Mouse (Mus musculus): ENCODE data around the gene Xkr8. TPM values are rescaled to one million over a fixed set of nuclear protein-coding genes. Genes with fewer than 3 reads are reported as not detected.
"Not testable (repeated sequence)": the region's sequence is repeated elsewhere in the genome, so short reads cannot be mapped to it uniquely, and the experiment has no call there.

Xkr8 gene
- total RNA-seq, 2 experiments from 2014 or later: 2.1 to 2.7 TPM

GRCm38 (mm10) chr4:132743992-132744911, 11.9 kb upstream of the Xkr8 start:
- DNase-seq (ENCODE audit: low spot score): no peak
- intact Hi-C loops (cut with DNase I): no loop called here

- no peak for DNase-seq (ENCODE audit: low spot score)
- intact Hi-C loops (cut with DNase I): no loop called here
These were observed 9.1 kb upstream of the Xkr8 start for GRCm38 (mm10) chr4:132741491-132741890.

GRCm38 (mm10) chr4:132737154-132737553, 4.8 kb upstream of the Xkr8 start:
- DNase-seq (ENCODE audit: low spot score); intact Hi-C loops (cut with DNase I): not testable (repeated sequence)

- intact Hi-C loops (cut with DNase I): no loop called here
- DNase-seq (ENCODE audit: low spot score): no peak
These were observed 3.5 kb upstream of the Xkr8 start for GRCm38 (mm10) chr4:132735894-132736293.

- no peak for DNase-seq (ENCODE audit: low spot score)
- intact Hi-C loops (cut with DNase I): no loop called here
These were observed 3.0 kb upstream of the Xkr8 start for GRCm38 (mm10) chr4:132735389-132735788.

- DNase-seq (ENCODE audit: low spot score): no peak
- intact Hi-C loops (cut with DNase I): no loop called here
These were observed 2.4 kb upstream of the Xkr8 start for GRCm38 (mm10) chr4:132734766-132735165.

GRCm38 (mm10) chr4:132733071-132733770, 875 bp upstream of the Xkr8 start:
- intact Hi-C loops (cut with DNase I): no loop called here
- no peak for DNase-seq (ENCODE audit: low spot score)

- intact Hi-C loops (cut with DNase I): no loop called here
- no peak for DNase-seq (ENCODE audit: low spot score)
These were observed 730 bp downstream of the Xkr8 start for GRCm38 (mm10) chr4:132731616-132732015.

- DNase-seq (ENCODE audit: low spot score): no peak
- intact Hi-C loops (cut with DNase I): no loop called here
These were observed 4.1 kb downstream of the Xkr8 start for GRCm38 (mm10) chr4:132728233-132728632.

GRCm38 (mm10) chr4:132718251-132718650, 14.1 kb downstream of the Xkr8 start:
- intact Hi-C loops (cut with DNase I): no loop called here
- no peak for DNase-seq (ENCODE audit: low spot score)

GRCm38 (mm10) chr4:132713181-132713580, 19.2 kb downstream of the Xkr8 start:
- intact Hi-C loops (cut with DNase I): no loop called here
- DNase-seq (ENCODE audit: low spot score): no peak

- intact Hi-C loops (cut with DNase I): no loop called here
These were observed 25.5 kb downstream of the Xkr8 start for GRCm38 (mm10) chr4:132706885-132707284.

GRCm38 (mm10) chr4:132702076-132702475, 30.3 kb downstream of the Xkr8 start:
- intact Hi-C loops (cut with DNase I): no loop called here
- no peak for DNase-seq (ENCODE audit: low spot score)

More at GRCm38 (mm10) chr4:132706885-132707284, 25.5 kb downstream of the Xkr8 start:
- DNase-seq (ENCODE audit: low spot score): no peak

- intact Hi-C loops (cut with DNase I): no loop called here
- no peak for DNase-seq (ENCODE audit: low spot score)
These were observed 39.0 kb downstream of the Xkr8 start for GRCm38 (mm10) chr4:132693366-132693765.

- intact Hi-C loops (cut with DNase I): no loop called here
- no peak for DNase-seq (ENCODE audit: low spot score)
These were observed 42.7 kb downstream of the Xkr8 start for GRCm38 (mm10) chr4:132689634-132690033.

GRCm38 (mm10) chr4:132676771-132677539, 55.4 kb downstream of the Xkr8 start:
- no peak for DNase-seq (ENCODE audit: low spot score)
- intact Hi-C loops (cut with DNase I): loop anchor here (1.0 kb wide), 1 partner anchor 132 kb away; no protein-coding TSS in a partner anchor
